Mouse (Mus musculus): ENCODE results near the gene Hoxa10.

Gene Hoxa10

DNA sequence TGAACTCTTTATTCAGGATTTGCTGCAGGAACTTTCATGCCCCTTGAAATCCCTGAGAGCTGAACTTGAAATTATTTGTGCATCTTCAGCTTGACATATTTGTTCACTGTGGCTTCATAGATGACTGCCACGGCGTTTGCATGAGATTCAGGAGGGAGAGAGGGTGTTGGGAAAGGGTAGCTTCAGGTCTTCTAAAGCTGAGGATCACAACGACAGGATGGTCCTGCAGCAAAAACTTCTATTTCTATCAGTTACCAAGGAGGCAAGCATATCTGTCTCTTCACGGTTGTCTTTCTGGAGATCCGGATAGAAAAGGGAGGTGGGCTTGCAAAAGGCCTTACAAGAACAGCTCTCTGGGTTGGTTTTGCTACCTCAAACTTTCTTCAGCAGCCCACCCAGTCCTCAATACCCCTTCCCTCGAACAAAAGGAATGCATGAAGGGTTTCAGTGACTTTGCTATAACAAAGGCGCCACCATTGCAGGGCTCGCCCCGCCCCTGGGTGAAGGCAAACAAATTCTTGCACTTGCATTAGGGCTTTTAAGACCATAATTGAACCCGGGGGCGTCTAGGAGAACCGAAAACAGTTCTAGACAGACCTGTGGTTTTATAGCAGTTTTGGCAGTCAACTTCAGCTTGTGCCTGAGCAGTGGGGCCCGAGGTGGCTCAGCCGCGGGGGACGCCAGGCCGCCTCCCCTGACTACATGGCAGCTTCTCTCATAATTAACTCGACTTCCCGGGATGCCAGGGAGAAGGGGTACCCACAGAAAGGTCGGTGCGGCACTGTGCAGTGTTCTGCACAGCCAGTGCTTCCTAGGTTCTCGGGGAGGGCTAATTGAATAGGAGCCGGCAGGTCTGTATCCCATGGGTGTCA, 7.3 kb upstream of the Hoxa10 start:
- in situ Hi-C loops (cut with MboI) = loop anchor here (25.0 kb wide), 1 partner anchor 1436 kb away; no protein-coding TSS in a partner anchor

DNA sequence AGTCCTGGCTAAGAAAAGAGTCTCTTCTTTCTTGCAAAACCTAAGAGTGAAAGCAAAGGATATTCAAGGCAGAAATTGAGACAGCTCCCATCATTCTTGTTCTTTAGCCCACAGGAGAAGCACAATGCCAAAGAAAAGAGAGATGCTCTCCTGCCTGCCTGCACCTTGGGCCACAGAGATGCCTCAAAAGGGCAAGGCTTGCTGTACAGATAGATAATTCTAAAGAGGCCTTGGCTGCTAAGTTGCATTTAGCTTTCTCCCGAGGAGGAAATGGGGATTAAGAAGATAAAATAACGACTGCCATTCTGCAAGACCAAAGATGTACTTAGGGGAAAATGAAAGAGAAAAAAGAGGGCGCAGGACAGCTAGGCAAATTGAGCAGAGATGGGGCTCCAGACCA, 6.3 kb upstream of the Hoxa10 start:
- in situ Hi-C loops (cut with MboI) = loop anchor here (25.0 kb wide), 1 partner anchor 1435 kb away; no protein-coding TSS in a partner anchor

GRCm38 (mm10) chr6:52246403-52246803, 5.7 kb upstream of the Hoxa10 start:
- in situ Hi-C loops (cut with MboI) = loop anchor here (25.0 kb wide), 1 partner anchor 1434 kb away; no protein-coding TSS in a partner anchor

DNA sequence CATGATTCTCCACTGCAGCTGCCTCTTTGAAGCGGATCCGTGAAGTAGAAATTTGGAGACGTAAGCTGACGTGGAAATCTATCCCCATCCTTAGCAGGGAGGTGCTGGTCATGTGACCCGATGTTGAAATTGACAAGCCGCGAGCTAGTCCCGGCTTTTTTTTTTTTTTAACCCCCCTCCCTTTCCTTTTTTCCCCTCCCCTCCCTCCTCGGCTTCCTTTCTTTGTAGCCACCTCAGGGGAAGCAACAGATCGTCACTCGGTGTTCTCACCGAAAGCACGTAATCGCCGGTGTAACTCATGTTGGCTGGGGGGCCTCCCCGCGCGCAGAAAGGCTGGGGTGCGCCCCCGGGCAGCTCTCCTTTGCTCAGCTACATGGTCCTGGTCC, 5.1 kb upstream of the Hoxa10 start, which contains the start of gene Hoxa11:
TSS of gene Hoxa11 (minus strand) at position 54 of the 386 bp plus-strand sequence.
- in situ Hi-C loops (cut with MboI) = loop anchor here (25.0 kb wide), 1 partner anchor 1433 kb away; no protein-coding TSS in a partner anchor

GRCm38 (mm10) chr6:52245040-52245756, 4.5 kb upstream of the Hoxa10 start:
- in situ Hi-C loops (cut with MboI) = loop anchor here (25.0 kb wide), 1 partner anchor 1433 kb away; no protein-coding TSS in a partner anchor

- in situ Hi-C loops (cut with MboI) = loop anchor here (25.0 kb wide), 1 partner anchor 1432 kb away; no protein-coding TSS in a partner anchor
Measured at GRCm38 (mm10) chr6:52244471-52245039, 3.9 kb upstream of the Hoxa10 start.

GRCm38 (mm10) chr6:52243681-52244121, 3.0 kb upstream of the Hoxa10 start:
- in situ Hi-C loops (cut with MboI) = loop anchor here (25.0 kb wide), 1 partner anchor 1431 kb away; no protein-coding TSS in a partner anchor

DNA sequence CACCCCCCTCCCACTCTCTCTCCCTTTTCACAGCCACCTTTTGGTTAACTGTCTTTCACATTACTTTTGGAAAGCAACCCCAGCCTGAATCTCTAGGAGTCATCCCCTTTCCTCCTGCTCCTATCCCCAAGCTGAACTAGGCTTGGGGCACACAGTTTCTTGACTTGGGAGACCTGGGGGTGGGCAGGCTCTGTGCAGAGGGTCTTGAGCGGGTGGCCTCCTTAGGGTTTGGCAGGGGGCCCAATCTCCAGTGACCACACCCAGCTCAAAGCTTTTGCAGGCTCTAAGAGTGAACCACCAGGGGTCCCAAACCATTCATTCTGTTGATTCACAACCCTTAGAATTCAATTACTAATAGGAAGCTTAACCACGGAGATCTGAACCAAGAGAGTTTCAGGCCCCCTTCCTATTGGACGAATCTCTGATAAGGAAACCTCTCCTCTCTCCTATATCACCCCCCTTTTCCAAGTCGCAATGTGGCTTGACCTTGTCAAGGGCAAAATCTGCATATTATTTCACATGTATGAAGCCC, 2.2 kb upstream of the Hoxa10 start:
- in situ Hi-C loops (cut with MboI) = loop anchor here (25.0 kb wide), 1 partner anchor 1431 kb away; no protein-coding TSS in a partner anchor

DNA sequence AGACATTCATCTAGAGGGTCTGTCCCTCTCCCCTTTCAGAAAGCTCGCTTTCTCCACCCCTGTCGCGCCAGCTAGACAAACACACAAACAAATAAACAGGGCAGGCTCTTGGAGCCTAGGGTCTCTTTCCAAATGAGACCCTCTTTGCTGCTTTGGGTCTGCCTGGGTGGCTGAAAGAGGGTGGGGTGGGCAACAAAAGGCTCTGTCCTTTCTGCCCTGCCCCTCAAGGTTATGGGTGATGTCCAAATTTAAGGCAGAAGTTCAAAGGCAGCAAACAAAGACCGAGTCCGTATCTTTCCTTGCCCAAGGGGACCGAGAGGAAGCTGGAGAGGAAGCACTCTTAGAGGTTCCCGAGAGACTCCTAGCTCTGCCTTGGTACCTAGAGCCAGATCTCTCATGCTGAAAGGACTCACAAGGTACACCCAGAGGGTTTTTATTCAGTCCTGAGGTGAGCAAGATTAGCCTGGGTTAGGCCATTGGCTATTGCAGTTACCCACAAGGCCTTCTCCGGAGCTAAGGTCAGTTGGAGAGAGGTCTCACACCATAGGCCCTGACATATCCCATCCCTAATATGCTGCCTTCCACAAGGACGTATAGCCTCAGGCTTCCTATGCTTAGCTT, 457 bp upstream of the Hoxa10 start:
- in situ Hi-C loops (cut with MboI) = loop anchor here (25.0 kb wide), 1 partner anchor 1429 kb away; no protein-coding TSS in a partner anchor

GRCm38 (mm10) chr6:52239625-52240388, 847 bp downstream of the Hoxa10 start:
- in situ Hi-C loops (cut with MboI) = loop anchor here (25.0 kb wide), 1 partner anchor 1428 kb away; no protein-coding TSS in a partner anchor

GRCm38 (mm10) chr6:52238976-52239375, 1.7 kb downstream of the Hoxa10 start:
- in situ Hi-C loops (cut with MboI) = loop anchor here (25.0 kb wide), 1 partner anchor 1427 kb away; no protein-coding TSS in a partner anchor

- in situ Hi-C loops (cut with MboI) = loop anchor here (25.0 kb wide), 1 partner anchor 1426 kb away; no protein-coding TSS in a partner anchor
Measured at GRCm38 (mm10) chr6:52238155-52238545, 2.5 kb downstream of the Hoxa10 start.

- in situ Hi-C loops (cut with MboI) = loop anchor here (25.0 kb wide), 1 partner anchor 1425 kb away; no protein-coding TSS in a partner anchor
Measured at GRCm38 (mm10) chr6:52237346-52238154, 3.1 kb downstream of the Hoxa10 start.

- in situ Hi-C loops (cut with MboI) = loop anchor here (25.0 kb wide), 1 partner anchor 1425 kb away; no protein-coding TSS in a partner anchor
Measured at GRCm38 (mm10) chr6:52236806-52237205, 3.8 kb downstream of the Hoxa10 start.

DNA sequence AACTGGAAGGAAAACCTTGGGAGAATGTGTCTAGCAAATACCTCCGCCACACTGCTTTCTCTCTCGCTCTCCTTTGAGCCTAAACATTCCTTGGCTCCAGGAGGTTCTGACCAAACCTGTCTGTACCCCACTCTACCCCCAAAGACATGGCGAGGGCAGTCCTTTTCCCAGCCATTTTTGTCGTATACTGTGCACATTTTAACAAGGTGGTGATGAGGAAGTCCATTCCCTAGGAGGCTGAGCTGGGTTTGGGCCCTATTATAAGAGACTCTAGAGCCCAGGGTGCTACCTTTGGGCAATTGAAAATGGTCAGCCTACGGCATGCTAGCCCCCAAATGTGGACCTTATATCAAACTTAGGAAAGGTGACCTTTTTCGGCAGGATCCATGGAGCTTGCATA, 4.8 kb downstream of the Hoxa10 start:
- in situ Hi-C loops (cut with MboI) = loop anchor here (25.0 kb wide), 1 partner anchor 1424 kb away; no protein-coding TSS in a partner anchor

DNA sequence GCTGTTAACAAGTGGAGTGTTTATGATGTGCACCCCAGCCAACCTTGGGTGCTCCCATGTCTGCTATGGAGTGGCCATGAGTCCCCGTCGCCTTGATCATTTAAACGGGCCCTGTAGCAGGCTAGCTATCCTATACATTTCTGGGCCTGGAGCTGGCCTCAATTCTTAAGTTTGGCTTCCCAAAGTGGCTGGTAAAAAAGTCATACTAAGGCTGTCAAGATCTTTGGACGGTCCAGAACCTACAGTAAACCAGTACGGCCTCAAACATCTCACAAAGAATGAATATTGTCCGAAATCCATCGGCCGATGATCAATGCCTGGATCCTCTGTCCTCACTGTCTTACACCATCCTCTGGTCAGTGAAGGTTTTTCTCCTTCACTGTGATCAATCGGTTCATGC, 5.4 kb downstream of the Hoxa10 start:
- in situ Hi-C loops (cut with MboI) = loop anchor here (25.0 kb wide), 1 partner anchor 1423 kb away; no protein-coding TSS in a partner anchor

DNA sequence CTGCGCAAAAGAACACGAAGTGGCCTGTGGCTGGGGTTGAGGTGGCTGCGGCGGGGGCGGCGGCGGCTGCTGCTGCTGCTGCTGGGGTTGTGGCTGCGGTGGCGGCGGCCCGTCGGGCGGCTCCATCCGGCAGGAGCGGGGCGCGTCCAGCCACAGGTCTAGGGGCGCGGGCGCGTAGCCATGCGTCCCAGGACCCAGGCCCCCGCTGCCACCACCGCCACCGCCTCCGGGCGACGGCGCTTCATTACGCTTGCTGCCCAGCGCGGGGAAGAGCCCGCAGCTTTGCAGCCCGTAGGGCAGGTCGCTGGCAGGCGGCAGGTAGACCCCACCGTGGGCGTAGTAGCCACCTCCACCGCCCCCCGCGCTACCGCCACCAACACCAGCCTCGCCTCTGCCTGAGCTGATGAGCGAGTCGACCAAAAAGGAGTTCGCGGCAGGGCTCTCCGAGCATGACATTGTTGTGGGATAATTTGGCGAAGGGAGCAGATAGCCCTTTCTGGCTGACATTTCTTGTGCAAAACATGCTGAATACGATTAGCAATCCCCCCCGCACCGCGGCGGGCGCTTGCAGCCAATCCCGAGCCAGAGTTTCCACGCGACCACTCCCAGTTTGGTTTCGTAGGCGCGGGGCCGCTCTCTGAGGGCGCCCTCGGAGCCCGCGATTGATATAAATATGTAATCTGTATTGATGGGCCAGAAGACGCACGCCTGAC, 6.1 kb downstream of the Hoxa10 start:
- in situ Hi-C loops (cut with MboI) = loop anchor here (25.0 kb wide), 1 partner anchor 1422 kb away; no protein-coding TSS in a partner anchor
